Mouse (Mus musculus): ENCODE measurements around the gene Ttll11.
A peak's percentile ranks its signal among the peaks of the same experiment; 100 is the strongest.

Gene Ttll11

DNA sequence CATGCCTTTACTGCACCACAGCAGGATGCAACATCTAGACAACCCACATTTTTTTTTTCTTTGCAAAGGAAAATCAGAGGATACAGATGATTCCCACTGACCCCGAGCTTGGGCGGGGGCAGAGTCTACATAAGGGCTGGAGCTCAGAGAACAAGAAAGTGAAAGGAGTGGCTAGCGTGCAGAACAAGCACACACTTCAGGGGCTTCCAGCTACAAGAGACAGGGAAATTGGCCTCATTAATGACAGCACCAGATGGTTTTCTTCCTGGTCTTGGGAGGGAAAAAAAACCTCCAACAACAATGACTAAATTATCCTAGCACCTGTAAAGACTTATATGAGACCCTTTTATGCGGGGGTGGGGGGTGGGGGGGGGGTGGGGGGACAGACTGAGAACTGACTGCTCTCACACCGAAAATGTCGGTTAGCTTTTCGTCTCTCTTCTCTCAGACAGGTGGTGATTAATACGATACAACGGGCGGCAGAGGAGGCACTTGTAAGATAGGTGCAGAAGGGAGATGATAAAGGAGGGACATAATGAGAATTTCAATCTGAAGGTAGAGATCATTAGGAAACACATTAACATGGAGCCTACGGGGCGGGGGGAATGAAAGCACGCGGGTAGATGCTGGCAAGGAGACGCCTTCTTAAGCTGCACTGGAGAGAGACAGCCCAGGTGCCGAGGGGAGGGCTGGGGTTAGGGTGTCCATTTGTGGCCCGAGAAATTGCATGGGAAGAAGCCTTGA lies 128.1 kb downstream of the Ttll11 start:
- DNase-seq, result no peak

GRCm38 (mm10) chr2:35849632-35850230 lies 130.0 kb downstream of the Ttll11 start:
- DNase-seq, result no peak

DNA sequence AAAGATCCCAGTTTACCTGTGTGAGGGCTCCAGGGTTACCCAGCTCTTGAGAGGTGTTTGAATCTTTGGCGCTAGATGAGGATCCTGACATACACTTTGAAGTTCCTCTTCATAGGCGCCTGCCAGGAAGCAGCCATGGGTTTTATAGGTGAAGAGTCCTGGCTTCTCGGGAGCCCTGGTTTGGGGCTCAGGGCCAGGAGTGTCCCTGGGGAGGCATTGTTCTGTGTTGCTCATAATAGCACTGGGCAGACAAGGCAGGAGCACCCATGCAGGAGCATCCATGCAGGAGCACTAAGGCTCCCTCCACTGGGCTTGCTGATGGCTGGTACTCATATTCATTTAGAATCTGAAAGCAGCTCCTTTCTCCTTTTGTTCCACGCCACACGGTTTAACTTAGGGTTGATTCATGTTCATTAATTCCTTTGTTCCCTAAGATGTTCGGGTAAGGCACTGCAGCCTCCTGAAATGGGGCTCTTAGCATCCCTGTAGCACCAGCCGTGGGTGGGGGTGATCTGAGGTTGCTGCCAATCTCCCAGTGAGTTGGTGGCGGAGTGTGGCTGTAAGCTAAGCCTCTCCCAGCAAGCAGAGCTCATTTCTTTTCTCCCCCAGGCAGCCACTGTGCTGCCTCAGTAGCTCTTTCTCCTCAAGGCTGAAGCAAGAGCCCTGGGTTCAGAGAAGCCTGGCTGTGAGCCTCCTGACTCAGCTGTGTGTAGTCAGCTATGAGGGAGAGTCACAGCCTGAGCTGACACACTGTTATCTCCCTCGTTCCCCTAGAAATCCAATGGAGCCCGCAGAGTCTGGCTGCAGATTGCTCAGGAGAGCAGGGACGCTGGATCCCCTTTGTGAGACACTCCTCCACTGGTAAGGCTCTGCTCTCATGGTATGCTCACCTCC lies 133.9 kb downstream of the Ttll11 start:
- DNase-seq, result no peak

DNA sequence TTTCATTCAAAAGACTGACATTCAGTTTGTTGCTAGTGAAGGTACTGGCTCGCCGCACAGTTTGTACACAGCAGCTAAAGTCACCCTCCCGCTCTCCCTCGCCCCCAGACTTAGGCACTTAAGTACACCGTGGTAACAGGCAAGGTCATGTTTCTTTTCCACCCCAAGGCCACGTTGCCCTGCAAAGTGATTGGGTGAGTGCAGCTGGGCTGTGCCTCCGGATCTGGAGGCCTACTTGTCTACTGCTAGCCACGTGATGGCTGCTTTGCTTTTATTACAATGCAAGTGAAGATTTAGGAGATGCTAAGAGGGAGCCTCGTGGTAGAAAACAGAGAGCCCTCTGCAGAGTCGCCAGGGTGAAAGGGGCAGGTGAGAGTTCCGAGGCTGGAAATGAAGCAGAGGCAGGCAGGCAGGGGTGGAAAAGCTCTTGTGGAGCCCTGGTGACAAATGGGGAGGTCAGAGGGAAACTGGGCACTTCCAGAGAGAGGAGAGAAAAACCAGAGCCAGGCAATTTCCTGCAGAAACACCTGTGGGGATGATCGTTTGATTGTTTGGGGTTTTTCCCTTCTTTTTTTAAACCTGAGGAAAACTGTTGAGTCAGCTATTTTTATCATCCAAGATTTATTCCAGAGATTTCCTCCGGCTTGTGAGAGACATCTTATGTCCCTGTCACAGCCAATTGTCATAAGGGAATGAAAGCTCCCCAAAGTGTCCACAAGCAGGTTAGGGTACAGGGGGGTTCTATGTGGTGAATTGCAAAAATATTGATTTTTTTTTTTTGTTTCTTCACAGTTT lies 135.6 kb downstream of the Ttll11 start:
- peak; percentile 10 to 21 for DNase-seq

- DNase-seq, result no peak
Observed at GRCm38 (mm10) chr2:35842780-35843474, 136.8 kb downstream of the Ttll11 start.

GRCm38 (mm10) chr2:35841841-35842420 lies 137.8 kb downstream of the Ttll11 start:
- no peak for DNase-seq

DNA sequence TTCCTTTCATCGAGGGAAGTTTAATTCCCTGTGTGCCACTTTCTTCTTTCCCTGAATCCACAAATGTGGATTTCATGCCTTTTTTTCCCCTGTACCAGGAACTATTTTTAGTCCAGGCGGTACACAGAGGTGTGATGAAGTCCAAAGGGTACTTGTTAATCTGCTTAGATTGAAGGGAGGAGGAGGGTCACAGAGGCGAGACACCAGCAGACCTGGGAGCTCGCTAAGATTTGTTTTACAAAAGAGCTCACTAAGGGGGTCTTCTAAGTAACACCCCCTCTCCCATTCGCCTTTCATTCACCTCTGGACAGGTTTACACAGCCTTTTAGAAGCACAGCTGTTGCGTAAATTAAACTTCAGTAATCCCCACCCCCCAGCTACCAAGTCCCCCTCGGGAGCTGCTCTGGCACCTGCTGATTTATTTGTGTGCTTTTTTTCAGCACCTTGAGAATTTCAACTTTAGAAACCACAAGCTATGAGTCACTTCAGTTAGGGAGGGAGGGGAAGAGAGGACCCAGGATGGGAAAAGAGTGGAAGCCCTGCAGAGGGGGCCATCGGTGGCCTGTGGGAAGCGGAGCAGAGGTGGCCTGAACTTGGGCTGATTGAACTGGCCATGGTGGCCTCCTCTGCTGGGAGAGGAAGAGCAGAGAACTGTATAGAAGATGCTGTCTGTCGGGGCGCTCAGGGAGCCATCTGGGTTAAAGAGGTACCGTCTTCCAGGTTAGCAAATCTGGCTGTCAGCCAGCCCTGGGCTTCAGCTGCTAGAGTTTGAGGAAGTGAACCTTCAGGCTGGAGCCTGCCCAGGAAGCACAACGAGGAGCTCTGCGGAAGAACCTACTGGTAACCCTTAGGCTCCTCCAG lies 138.5 kb downstream of the Ttll11 start:
- peak; percentile 69 to 77 for DNase-seq

DNA sequence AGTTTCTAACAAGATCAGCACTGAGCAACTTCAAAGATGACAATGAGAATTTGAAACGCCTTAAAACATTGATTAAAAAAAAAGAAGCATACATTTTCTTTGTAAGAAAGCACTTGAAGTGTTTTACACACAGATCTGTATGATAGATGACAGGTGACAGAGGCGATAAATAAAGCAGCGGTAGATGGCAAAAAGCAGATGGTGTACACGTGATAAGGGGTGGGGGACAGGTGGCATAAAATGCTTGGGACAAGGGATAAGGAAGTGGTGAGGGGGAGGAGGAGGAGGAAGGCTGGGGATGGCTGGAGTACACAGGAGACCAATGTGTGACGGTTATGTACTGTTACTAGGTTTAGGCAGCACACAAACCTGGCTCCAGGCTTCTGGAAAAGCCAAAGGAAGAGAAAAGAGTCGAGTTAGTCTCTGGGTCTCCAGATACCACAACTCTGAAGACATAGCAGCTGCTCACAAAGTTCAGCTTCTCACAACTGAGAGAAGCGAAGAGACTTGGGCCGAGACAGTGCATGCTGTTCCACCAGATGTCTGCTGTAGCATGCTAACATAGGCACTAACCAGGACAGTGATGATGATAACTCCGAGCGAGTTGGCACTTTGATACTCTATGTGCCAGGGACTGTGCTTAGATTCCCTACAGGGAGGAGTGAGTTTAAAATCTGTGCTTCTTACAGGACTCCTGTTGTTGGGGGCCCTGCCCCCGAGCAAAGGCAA lies 140.8 kb downstream of the Ttll11 start:
- DNase-seq, result no peak

GRCm38 (mm10) chr2:35834198-35834913 lies 145.4 kb downstream of the Ttll11 start:
- DNase-seq, result no peak

DNA sequence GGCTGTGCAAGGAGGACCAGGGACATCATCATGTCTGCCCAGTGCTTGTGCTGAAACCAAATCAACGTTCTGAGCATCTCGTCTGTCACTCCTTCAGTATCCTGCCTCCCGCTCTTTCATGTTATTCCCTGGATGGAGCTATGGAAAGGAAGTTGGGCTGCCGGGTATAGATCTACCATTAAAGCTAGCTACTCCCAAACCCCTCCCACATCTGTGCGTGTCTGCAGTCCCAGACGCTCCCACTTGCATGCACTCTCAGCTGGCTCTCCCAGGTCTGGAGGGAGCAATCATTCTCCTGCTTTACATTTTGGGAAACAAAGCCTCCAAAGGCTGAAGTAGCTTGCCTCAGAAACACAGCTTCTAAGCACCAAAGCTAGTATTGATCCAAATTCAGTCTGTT lies 146.2 kb downstream of the Ttll11 start:
- no peak for DNase-seq

GRCm38 (mm10) chr2:35832742-35833425 lies 146.8 kb downstream of the Ttll11 start:
- no peak for DNase-seq

DNA sequence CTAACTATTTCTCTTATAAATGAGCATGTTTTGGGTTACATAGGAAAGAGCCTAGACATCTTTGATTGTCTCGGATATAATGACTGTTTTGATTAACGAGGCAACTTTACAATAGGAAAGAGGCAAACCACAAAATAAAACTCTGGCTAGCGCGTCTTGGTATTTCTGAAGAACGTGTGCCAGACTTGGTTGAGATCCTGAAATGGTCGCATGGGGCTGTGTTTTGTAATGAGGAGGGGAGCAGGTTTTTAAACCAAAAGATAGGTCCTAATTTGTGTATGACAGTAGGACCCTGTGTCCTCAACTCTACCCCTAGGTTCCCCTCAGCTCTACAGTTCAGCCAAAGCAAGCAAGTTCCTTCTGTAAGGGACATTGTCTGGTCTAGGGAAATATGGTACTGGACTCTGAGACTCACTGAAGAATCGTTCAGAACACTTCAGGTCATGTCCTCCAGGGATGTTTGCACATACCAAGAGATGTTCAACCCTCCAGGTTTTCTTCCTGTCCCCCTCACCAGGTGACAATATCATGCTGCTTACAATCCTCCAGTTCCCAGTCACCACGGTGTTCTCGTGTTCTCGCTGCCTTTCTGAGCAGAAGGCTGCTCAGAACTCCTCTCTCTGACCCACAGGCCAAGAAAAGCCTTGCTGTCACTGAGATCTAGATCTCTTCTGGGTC lies 147.7 kb downstream of the Ttll11 start:
- DNase-seq, result no peak

GRCm38 (mm10) chr2:35830966-35831903 lies 148.5 kb downstream of the Ttll11 start:
- DNase-seq, result no peak

DNA sequence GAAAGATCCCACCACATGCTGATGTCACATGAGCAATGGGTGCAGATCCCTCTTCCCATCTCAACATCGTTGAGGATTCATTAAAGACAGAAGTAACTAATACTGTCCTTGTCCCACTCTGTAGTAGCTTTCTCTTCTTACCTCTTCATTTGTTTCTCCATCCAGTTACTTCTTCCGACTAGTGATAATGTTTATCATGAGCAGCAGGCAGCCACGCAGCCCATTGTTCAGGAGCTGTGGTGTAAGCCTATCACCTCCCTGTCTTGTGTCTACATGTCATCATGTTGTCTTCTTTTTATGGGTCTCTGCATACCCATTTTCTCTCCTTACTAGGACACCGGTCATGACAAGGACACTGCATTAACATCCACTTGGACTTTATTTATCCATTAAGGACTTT lies 150.6 kb downstream of the Ttll11 start:
- no peak for DNase-seq

- no peak for DNase-seq
Observed at GRCm38 (mm10) chr2:35827886-35828285, 151.8 kb downstream of the Ttll11 start.

DNA sequence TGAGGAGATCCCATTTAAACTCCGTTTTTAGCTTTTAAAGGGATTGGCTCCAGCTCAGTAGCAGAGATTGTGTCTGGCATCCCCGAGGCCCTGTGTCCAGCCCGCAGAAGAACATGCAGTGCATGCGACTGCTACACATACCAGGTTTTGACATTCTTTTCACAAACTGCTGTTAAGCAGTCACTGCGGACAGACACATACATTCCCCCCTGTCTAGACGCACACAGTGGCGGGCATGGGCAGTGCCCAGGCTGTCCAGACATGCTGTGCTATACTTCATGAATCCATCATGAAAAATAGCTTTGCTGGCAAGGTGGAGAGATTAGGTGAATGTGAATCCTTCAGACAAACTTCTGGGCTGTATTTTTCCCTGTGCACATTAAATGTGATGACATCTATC lies 154.6 kb downstream of the Ttll11 start:
- no peak for DNase-seq

- DNase-seq, result no peak
Observed at GRCm38 (mm10) chr2:35823589-35823988, 156.1 kb downstream of the Ttll11 start.
